ENCODE assay signal across 14 mouse cellular contexts in genomic region chr2:12004330-12004729, GRCm38 (mm10).
DNase-seq lines count a peak whose midpoint lies in the region; ATAC-seq and TF ChIP-seq lines count a peak whose summit lies in the region.
"Had no signal": no experiment of that assay in that cellular context is flagged by ENCODE, and none has a peak within 500 bp of the region (broad histone marks: within the 10 kb centered on the region; RNA-seq: fewer than 3 reads in every experiment).

No protein-coding gene starts in this region.

- no peak overlapping the region for H3K9ac ChIP-seq in liver, adult 2 months (ENCODE audit: low read depth, low read length)
- H3K9ac ChIP-seq in liver, postnatal 0 days (replicated peaks): no peak overlapping the region
- H3K9ac ChIP-seq: liver, embryonic 12.5 days; midbrain, embryonic 15.5 days had no signal

- no peak for ATAC-seq in liver, postnatal 0 days
- ATAC-seq: inflammation-experienced regulatory T-cells, adult 6 months; liver, embryonic 12.5 days; midbrain, embryonic 15.5 days had no signal

- H3K4me2 ChIP-seq in liver, postnatal 0 days (ENCODE audit: low read depth, low read length): no peak overlapping the region
- H3K4me2 ChIP-seq: liver, embryonic 12.5 days; midbrain, embryonic 15.5 days had no signal

- no peaks in the 10 kb centered on the region for H3K27me3 ChIP-seq in liver, adult 2 months (ENCODE audit: control insufficient read depth, insufficient read depth, low read length)
- no peaks in the 10 kb centered on the region for H3K27me3 ChIP-seq in liver, postnatal 0 days (ENCODE audit: insufficient read depth, low read length)
- no peaks in the 10 kb centered on the region for H3K27me3 ChIP-seq in kidney, adult 2 months (replicated peaks; ENCODE audit: control insufficient read depth, insufficient read depth, low read length)
- H3K27me3 ChIP-seq: liver, embryonic 12.5 days; midbrain, embryonic 15.5 days had no signal

- WGBS in liver, adult 2 months: 30% methylated on average over 4 of the region's 4 CpGs
- WGBS in liver, postnatal 0 days (ENCODE audit: insufficient replicate concordance): 30% methylated on average over 4 of the region's 4 CpGs
- WGBS in kidney, adult 2 months: 16% methylated on average over 4 of the region's 4 CpGs

- intact Hi-C loops in left cerebral cortex, postnatal 14 days (cut with DNase I): no loop called here

- no peak for TF ChIP-seq CTCF in liver, adult 2 months (IDR thresholded peaks at IDR 0.05; ENCODE audit: low read depth, low read length)
- TF ChIP-seq CTCF in liver, postnatal 0 days (IDR thresholded peaks at IDR 0.05; ENCODE audit: low read depth): no peak
- TF ChIP-seq CTCF in kidney, adult 2 months (conservative IDR thresholded peaks at IDR 0.05; ENCODE audit: insufficient read depth, insufficient read length, low read depth, low read length): no peak

- H3K79me2 ChIP-seq in liver, adult 2 months (ENCODE audit: control insufficient read depth, insufficient read depth, low read length): no peaks in the 10 kb centered on the region

- no peak overlapping the region for H3K4me3 ChIP-seq in liver, adult 2 months (ENCODE audit: insufficient read depth, low read depth, low read length)
- no peak overlapping the region for H3K4me3 ChIP-seq in liver, postnatal 0 days (ENCODE audit: low read depth, low read length)
- no peak overlapping the region for H3K4me3 ChIP-seq in kidney, adult 2 months (ENCODE audit: insufficient read depth, low read depth, low read length)
- H3K4me3 ChIP-seq: limb, embryonic 10.5 days; liver, embryonic 12.5 days; midbrain, embryonic 15.5 days had no signal

- no peak for TF ChIP-seq POLR2A in liver, adult 2 months (IDR thresholded peaks at IDR 0.05; ENCODE audit: extremely low read depth, insufficient read depth, low read length)
- TF ChIP-seq POLR2A in kidney, adult 2 months (IDR thresholded peaks at IDR 0.05; ENCODE audit: low read depth, low read length): no peak

- H3K36me3 ChIP-seq in liver, adult 2 months (ENCODE audit: control insufficient read depth, insufficient read depth, low read length): no peaks in the 10 kb centered on the region
- H3K36me3 ChIP-seq in liver, postnatal 0 days (replicated peaks; ENCODE audit: insufficient read depth, low read length): no peaks in the 10 kb centered on the region
- no peaks in the 10 kb centered on the region for H3K36me3 ChIP-seq in kidney, adult 2 months (ENCODE audit: control insufficient read depth, insufficient read depth, low read length)
- H3K36me3 ChIP-seq: limb, embryonic 10.5 days; liver, embryonic 12.5 days; midbrain, embryonic 15.5 days had no signal

- TF ChIP-seq EP300 in liver, postnatal 0 days (IDR thresholded peaks at IDR 0.05; ENCODE audit: low read depth): no peak

- DNase-seq in liver, adult 2 months (ENCODE audit: extremely low read depth, low read depth, low spot score): peak; percentile 8
- DNase-seq in liver, postnatal 0 days: no peak
- DNase-seq in adrenal gland, postnatal 10 days: peak; percentile 62
- DNase-seq in kidney, adult 2 months: peak; percentile 68
- peak; percentile 65 to 66 for DNase-seq in kidney, postnatal 25 days
- DNase-seq in right cerebral cortex, postnatal 25 days: no peak
- no peak for DNase-seq in left cerebral cortex, postnatal 14 days (ENCODE audit: low spot score in 2 of 2)
- DNase-seq in cerebellum, postnatal 4 days (ENCODE audit: low spot score in 2 of 2): no peak
- DNase-seq: cerebellum, adult 18-20 months; retina, postnatal 1 day had no signal

- H3K27ac ChIP-seq in liver, adult 2 months (replicated peaks; ENCODE audit: insufficient read depth, low read depth, low read length): no peak overlapping the region
- no peak overlapping the region for H3K27ac ChIP-seq in liver, postnatal 0 days (ENCODE audit: low read depth)
- no peak overlapping the region for H3K27ac ChIP-seq in kidney, adult 2 months (ENCODE audit: insufficient read depth, low read depth, low read length)
- H3K27ac ChIP-seq: limb, embryonic 10.5 days; liver, embryonic 12.5 days; midbrain, embryonic 15.5 days had no signal

- no peaks in the 10 kb centered on the region for H3K9me3 ChIP-seq in liver, postnatal 0 days (ENCODE audit: low read length)
- H3K9me3 ChIP-seq: limb, embryonic 10.5 days; liver, embryonic 12.5 days; midbrain, embryonic 15.5 days had no signal

- peaks cover 2% of the 10 kb centered on the region; the same call in 1 of the 2 replicates for H3K4me1 ChIP-seq in liver, adult 2 months (ENCODE audit: control insufficient read depth, insufficient read depth, low read length)
- no peaks in the 10 kb centered on the region for H3K4me1 ChIP-seq in liver, postnatal 0 days (ENCODE audit: insufficient read depth)
- H3K4me1 ChIP-seq in kidney, adult 2 months (ENCODE audit: control insufficient read depth, insufficient read depth, low read length): peaks cover 6% of the 10 kb centered on the region; the same call in 1 of the 2 replicates
- H3K4me1 ChIP-seq: liver, embryonic 12.5 days; midbrain, embryonic 15.5 days had no signal

Comparison
In these comparisons a context has a peak if more than half of its experiments do, and no peak if none do; other contexts are left out.
1. DNase-seq: peak in liver, adult 2 months (single experiment), adrenal gland, postnatal 10 days (single experiment), kidney, adult 2 months (single experiment) and kidney, postnatal 25 days (2 of 2); none in liver, postnatal 0 days (single experiment), right cerebral cortex, postnatal 25 days (single experiment), left cerebral cortex, postnatal 14 days (0 of 2) and cerebellum, postnatal 4 days (0 of 2).